Mouse (Mus musculus) embryonic fibroblast, embryonic 13.5 days (primary cell): Measurements from ENCODE around the gene Dnah7b.
"Not testable (repeated sequence)": the region's sequence is repeated elsewhere in the genome, so short reads cannot be mapped to it uniquely, and the experiment has no call there.

Source experiments
- CTCF ChIP-seq: IDR thresholded peaks from 2 replicates; pipeline ENCODE4 v1.5.1; 2011; ENCODE audit warnings: mild to moderate bottlenecking, control low read depth, low read length, moderate library complexity, borderline replicate concordance; ENCODE audit not compliant: insufficient read depth
- POLR2A ChIP-seq: IDR thresholded peaks from 2 replicates; pipeline ENCODE4 v1.6.1; 2011; ENCODE audit warnings: low read depth, mild to moderate bottlenecking, control low read depth, low read length, moderate library complexity

GRCm38 (mm10) chr1:46068787-46069186 lies 2.7 kb downstream of the Dnah7b start:
- TF ChIP-seq CTCF, POLR2A: not testable (repeated sequence)
